Mouse (Mus musculus): ENCODE results near the gene Mast4.

DNA sequence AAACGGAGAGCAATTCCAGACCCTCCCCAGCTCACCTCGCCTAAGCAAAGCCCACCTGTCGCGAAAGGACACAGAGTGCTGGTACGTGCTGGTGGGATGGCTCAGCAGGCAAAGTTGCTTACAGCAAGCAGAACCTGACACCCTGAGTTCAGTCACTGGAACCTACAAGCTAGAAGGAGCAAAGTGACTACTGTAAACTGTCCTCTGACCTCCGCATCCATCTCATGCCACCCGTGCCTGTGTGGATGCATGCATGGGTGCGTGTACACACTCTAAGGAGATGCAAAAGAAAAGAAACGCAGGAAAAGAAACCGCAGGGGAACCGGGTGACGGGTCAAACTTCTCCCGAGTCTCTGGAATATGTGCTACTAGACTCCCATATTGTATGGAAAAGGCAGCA, 444.8 kb downstream of the Mast4 start:
- no peak for TF ChIP-seq CTCF (IDR thresholded peaks at IDR 0.05)
- TF ChIP-seq POLR2A (IDR thresholded peaks at IDR 0.05; ENCODE audit: insufficient read depth, low read depth, low read length) = no peak

Data from heart, adult 2 months (tissue).